ENCODE assay signal across 12 mouse cellular contexts in the genomic region with DNA sequence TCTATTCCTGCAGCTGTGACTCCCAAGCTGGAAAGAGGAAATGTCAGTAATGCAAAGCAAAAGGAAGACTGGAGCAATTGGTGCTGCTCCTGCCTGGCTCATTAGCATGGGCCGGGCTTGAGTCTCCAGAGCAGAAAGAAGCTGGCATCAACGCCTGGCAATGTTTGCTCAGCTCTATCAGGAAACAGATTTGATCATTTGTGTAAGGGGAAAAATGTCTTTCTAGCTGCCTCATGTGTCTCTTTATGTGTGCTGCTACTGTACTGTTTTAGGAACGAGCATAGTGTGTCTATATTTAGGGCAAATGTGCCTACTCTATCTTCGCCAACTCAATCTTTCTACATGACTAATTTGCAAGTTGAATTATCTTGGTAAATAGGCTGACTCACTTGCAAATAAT.
DNase-seq lines count a peak whose midpoint lies in the region; ATAC-seq and TF ChIP-seq lines count a peak whose summit lies in the region.
"Had no signal": no experiment of that assay in that cellular context is flagged by ENCODE, and none has a peak within 500 bp of the region (broad histone marks: within the 10 kb centered on the region; RNA-seq: fewer than 3 reads in every experiment).

No protein-coding gene starts in this region.

- no peaks in the 10 kb centered on the region for H3K27me3 ChIP-seq in forebrain, embryonic 14.5 days (replicated peaks; ENCODE audit: control insufficient read depth, insufficient read depth, low read length)
- no peaks in the 10 kb centered on the region for H3K27me3 ChIP-seq in forebrain, embryonic 10.5 days (ENCODE audit: poor library complexity, severe bottlenecking)
- H3K27me3 ChIP-seq: heart, embryonic 15.5 days; liver, embryonic 12.5 days had no signal

- no peaks in the 10 kb centered on the region for H3K9me3 ChIP-seq in forebrain, embryonic 14.5 days (replicated peaks; ENCODE audit: control insufficient read depth, low read length)
- no peaks in the 10 kb centered on the region for H3K9me3 ChIP-seq in forebrain, embryonic 10.5 days
- H3K9me3 ChIP-seq: heart, embryonic 15.5 days; liver, embryonic 12.5 days had no signal

- H3K36me3 ChIP-seq in forebrain, embryonic 14.5 days (ENCODE audit: control insufficient read depth, insufficient read depth, low read length), result no peaks in the 10 kb centered on the region
- no peaks in the 10 kb centered on the region for H3K36me3 ChIP-seq in forebrain, embryonic 10.5 days (replicated peaks)
- H3K36me3 ChIP-seq: heart, embryonic 15.5 days; liver, embryonic 12.5 days had no signal

- ATAC-seq in forebrain, embryonic 14.5 days, result peak; percentile 73
- ATAC-seq: liver, embryonic 12.5 days had no signal

- DNase-seq in forebrain, embryonic 14.5 days (ENCODE audit: low spot score), result peak; percentile 71
- DNase-seq in forebrain, embryonic 10.5 days (ENCODE audit: extremely low spot score, low spot score), result no peak
- peak; percentile 50 for DNase-seq in brain, embryonic 18.5 days (ENCODE audit: low read depth, low spot score)
- peak; percentile 46 for DNase-seq in layer of hippocampus, adult 9-10 months (ENCODE audit: low spot score)
- no peak for DNase-seq in spleen, adult 12 weeks (ENCODE audit: low spot score)
- DNase-seq in testis, postnatal 10 days (ENCODE audit: low spot score), result no peak
- DNase-seq in yolk sac, embryonic 10.5 days (ENCODE audit: low spot score), result no peak
- DNase-seq: cerebellum, adult 9-10 months; kidney, adult 2 months had no signal

- H3K4me2 ChIP-seq in forebrain, embryonic 14.5 days (ENCODE audit: low read length), result no peak overlapping the region
- H3K4me2 ChIP-seq: heart, embryonic 15.5 days; liver, embryonic 12.5 days had no signal

- H3K27ac ChIP-seq in forebrain, embryonic 14.5 days (ENCODE audit: low read depth, low read length), result no peak overlapping the region
- H3K27ac ChIP-seq in forebrain, embryonic 10.5 days, result no peak overlapping the region
- peak overlapping the region; percentile 60 for H3K27ac ChIP-seq in olfactory bulb, adult 2 months (ENCODE audit: insufficient read depth, low read depth, low read length)
- H3K27ac ChIP-seq: heart, embryonic 15.5 days; liver, embryonic 12.5 days had no signal

- 33% methylated on average over 4 of the region's 4 CpGs for WGBS in forebrain, embryonic 14.5 days
- WGBS in forebrain, embryonic 10.5 days, result 83% methylated on average over 4 of the region's 4 CpGs
- 15% methylated on average over 4 of the region's 4 CpGs for WGBS in olfactory bulb, adult 2 months

- no peak for TF ChIP-seq POLR2A in olfactory bulb, adult 2 months (IDR thresholded peaks at IDR 0.05; ENCODE audit: insufficient read depth, low read depth, low read length)

- no peak overlapping the region for H3K4me3 ChIP-seq in forebrain, embryonic 14.5 days (ENCODE audit: low read depth, low read length)
- H3K4me3 ChIP-seq in forebrain, embryonic 10.5 days, result no peak overlapping the region
- no peak overlapping the region for H3K4me3 ChIP-seq in olfactory bulb, adult 2 months (ENCODE audit: insufficient read depth, low read depth, low read length)
- H3K4me3 ChIP-seq: heart, embryonic 15.5 days; liver, embryonic 12.5 days had no signal

- TF ChIP-seq CTCF in olfactory bulb, adult 2 months (IDR thresholded peaks at IDR 0.05; ENCODE audit: insufficient read depth, low read depth, low read length), result no peak

- H3K9ac ChIP-seq in forebrain, embryonic 14.5 days (ENCODE audit: low read length), result no peak overlapping the region
- H3K9ac ChIP-seq: heart, embryonic 15.5 days; liver, embryonic 12.5 days had no signal

- no peaks in the 10 kb centered on the region for H3K4me1 ChIP-seq in forebrain, embryonic 14.5 days (ENCODE audit: control insufficient read depth, insufficient read depth, low read length)
- no peaks in the 10 kb centered on the region for H3K4me1 ChIP-seq in forebrain, embryonic 10.5 days
- 0 out of 2 replicates have a peak, but pooled peaks cover 2% of the 10 kb centered on the region for H3K4me1 ChIP-seq in olfactory bulb, adult 2 months (ENCODE audit: control insufficient read depth, insufficient read depth, low read length)
- H3K4me1 ChIP-seq: heart, embryonic 15.5 days; liver, embryonic 12.5 days had no signal

Comparison
In these comparisons a context has a peak if more than half of its experiments do, and no peak if none do; other contexts are left out.
1. DNase-seq: peak in forebrain, embryonic 14.5 days (single experiment), brain, embryonic 18.5 days (single experiment) and layer of hippocampus, adult 9-10 months (single experiment); none in forebrain, embryonic 10.5 days (single experiment), spleen, adult 12 weeks (single experiment), testis, postnatal 10 days (single experiment) and yolk sac, embryonic 10.5 days (single experiment).